Mouse (Mus musculus) small intestine, adult 2 months (tissue): Measurements from ENCODE around the gene Prcd. TPM values are rescaled to one million over a fixed set of nuclear protein-coding genes. Genes with fewer than 3 reads are reported as not detected.
A peak's percentile ranks its signal among the peaks of the same experiment; 100 is the strongest.
"Not testable (repeated sequence)": the region's sequence is repeated elsewhere in the genome, so short reads cannot be mapped to it uniquely, and the experiment has no call there.

ENCODE experiments used
- H3K27ac ChIP-seq: fragments of 200-500 bp; 2 replicates; pipeline ENCODE4 v1.5.1; 2012; ENCODE audit warnings: low read depth, low read length, control low read depth, inconsistent platforms; ENCODE audit not compliant: insufficient read depth
- H3K27me3 ChIP-seq: fragments of 200-500 bp; 2 replicates; pipeline ENCODE4 v1.6.1; 2012; ENCODE audit warnings: mild to moderate bottlenecking, moderate library complexity, low read length, inconsistent platforms; ENCODE audit not compliant: control insufficient read depth, insufficient read depth
- H3K36me3 ChIP-seq: fragments of 200-500 bp; 2 replicates; pipeline ENCODE4 v1.6.1; 2012; ENCODE audit warnings: mild to moderate bottlenecking, low read length, control low read depth, inconsistent platforms; ENCODE audit not compliant: control insufficient read depth, insufficient read depth
- H3K4me1 ChIP-seq: fragments of 200-500 bp; 2 replicates; pipeline ENCODE4 v1.6.1; 2012; ENCODE audit warnings: low read length, inconsistent platforms, mixed read lengths; ENCODE audit not compliant: control insufficient read depth, insufficient read depth, insufficient read length
- H3K4me3 ChIP-seq: fragments of 200-500 bp; 2 replicates; pipeline ENCODE4 v1.5.1; 2012; ENCODE audit warnings: low read depth, mild to moderate bottlenecking, control low read depth, inconsistent platforms, low read length, moderate library complexity
- CTCF ChIP-seq: fragments of 200-500 bp; IDR thresholded peaks from 2 replicates; pipeline ENCODE4 v1.5.1; 2012; ENCODE audit warnings: low read depth, mild to moderate bottlenecking, control low read depth, inconsistent platforms, low read length, moderate library complexity, mixed read lengths; ENCODE audit not compliant: insufficient replicate concordance, insufficient read length; ENCODE audit errors: extremely low read depth
- POLR2A ChIP-seq: fragments of 200-500 bp; IDR thresholded peaks from 2 replicates; pipeline ENCODE4 v1.6.1; 2012; ENCODE audit warnings: low read depth, mild to moderate bottlenecking, control low read depth, inconsistent platforms, low read length, moderate library complexity
- WGBS: fragments of 180-500 bp; shearing (Covaris S2); methylation state at CpG from one replicate; pipeline ENCODE4 v1.1.7; 2018; 5-methylcytosine and 5-hydroxymethylcytosine counted together
- polyA plus RNA-seq: library from polyadenylated mRNA; depleted of rRNA; stranded (reverse); fragments of >200 nt; gene quantifications from 2 replicates; pipeline ENCODE4 v1.2.3, GENCODE M21; 2012

Prcd gene
- polyA plus RNA-seq, 1 experiment, result 0.30 TPM

DNA sequence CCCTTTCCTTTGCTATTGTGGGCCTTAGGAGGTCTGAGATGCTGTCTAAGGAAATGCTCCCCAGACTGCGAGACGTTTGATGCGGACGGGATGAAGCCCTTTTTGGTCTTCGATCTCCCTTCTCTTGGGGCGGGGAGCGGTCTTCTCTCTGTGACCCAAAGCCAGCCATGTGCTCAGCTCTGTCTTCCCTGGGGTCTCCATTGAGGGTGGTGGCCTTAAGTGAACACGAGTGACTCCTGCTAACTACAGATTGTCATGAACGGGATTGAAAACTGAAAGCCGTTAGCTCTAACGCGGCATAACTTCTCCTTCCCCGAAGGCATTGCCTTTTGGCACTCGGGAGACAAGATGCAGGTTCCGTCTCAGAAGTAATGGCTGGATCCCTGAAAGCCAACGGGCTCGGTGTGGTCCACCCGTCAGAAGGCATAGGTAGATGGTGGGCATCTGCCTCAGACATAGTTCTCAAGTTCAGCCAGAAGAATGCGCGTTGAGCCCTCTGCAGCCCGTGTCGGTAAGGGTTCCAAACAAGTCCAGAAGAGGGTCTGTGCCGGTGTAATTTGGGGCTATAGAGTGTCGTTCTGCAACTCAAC, 18.6 kb downstream of the Prcd start:
- under 1% methylated on average over 24 of the region's 24 CpGs for WGBS
- H3K4me1 ChIP-seq, result peaks cover 17% of the 10 kb centered on the region; the same call in 1 of the 2 replicates
- H3K4me3 ChIP-seq, result peak overlapping the region; percentile 89
- TF ChIP-seq POLR2A (no peak), CTCF (no peak)
- no peaks in the 10 kb centered on the region for H3K27me3 ChIP-seq
- peaks cover 33% of the 10 kb centered on the region for H3K36me3 ChIP-seq
- H3K27ac ChIP-seq, result peak overlapping the region; percentile 48

DNA sequence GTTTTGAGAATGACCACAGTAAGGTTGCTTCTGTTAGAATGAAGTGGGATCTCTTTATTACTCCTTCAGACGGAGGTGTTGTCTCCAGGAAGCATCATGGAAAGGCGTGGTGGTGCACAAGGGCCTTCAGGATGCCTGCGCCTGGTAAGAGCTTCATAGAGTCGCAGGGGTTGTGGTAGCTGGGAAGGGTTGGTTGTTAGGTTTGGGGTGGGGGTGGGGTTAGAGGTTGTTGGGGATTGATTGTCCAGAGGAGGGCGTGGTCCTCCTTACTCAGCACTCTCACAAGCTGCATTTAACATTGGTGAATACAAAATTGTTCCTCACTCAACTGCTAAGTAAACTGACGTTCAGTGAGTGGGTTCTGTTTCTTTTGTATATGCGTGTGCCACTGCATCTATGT, 19.3 kb downstream of the Prcd start:
- no peak overlapping the region for H3K27ac ChIP-seq

DNA sequence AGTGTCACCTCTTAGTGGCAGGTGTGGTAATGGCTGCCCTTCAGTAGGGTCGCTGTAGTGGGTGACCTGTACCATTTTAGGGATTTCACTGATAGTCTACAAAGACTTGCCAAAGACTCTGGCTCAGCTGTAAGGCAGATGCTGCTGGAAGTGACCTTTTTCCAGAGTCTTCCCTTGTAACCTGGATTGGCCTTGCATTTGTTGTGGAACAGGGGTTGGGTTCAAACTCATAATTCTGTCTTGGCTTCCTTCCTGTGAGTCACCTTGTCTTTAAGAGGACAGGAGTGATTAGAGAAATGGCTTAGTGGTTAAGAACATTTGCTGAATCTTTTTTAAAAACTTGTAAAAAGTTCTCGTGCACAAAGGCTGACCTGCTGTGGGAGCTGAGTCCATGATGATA, 20.1 kb downstream of the Prcd start:
- peaks cover 43% of the 10 kb centered on the region for H3K36me3 ChIP-seq
- no peaks in the 10 kb centered on the region for H3K27me3 ChIP-seq
- H3K4me1 ChIP-seq, result peaks cover 17% of the 10 kb centered on the region
- TF ChIP-seq POLR2A (no peak), CTCF (no peak)
- H3K4me3 ChIP-seq, result no peak overlapping the region
- 22% methylated on average over 2 of the region's 2 CpGs for WGBS
- H3K27ac ChIP-seq, result no peak overlapping the region

More for the DNA sequence above, 19.3 kb downstream of the Prcd start:
- 5% methylated on average over 7 of the region's 7 CpGs for WGBS
- Histone ChIP-seq H3K36me3 (peaks cover 39% of the 10 kb centered on the region), H3K4me3 (peak overlapping the region; percentile 89), H3K4me1 (peaks cover 17% of the 10 kb centered on the region; the same call in 1 of the 2 replicates), H3K27me3 (no peaks in the 10 kb centered on the region)
- no peak for TF ChIP-seq POLR2A
- TF ChIP-seq CTCF, result no peak

DNA sequence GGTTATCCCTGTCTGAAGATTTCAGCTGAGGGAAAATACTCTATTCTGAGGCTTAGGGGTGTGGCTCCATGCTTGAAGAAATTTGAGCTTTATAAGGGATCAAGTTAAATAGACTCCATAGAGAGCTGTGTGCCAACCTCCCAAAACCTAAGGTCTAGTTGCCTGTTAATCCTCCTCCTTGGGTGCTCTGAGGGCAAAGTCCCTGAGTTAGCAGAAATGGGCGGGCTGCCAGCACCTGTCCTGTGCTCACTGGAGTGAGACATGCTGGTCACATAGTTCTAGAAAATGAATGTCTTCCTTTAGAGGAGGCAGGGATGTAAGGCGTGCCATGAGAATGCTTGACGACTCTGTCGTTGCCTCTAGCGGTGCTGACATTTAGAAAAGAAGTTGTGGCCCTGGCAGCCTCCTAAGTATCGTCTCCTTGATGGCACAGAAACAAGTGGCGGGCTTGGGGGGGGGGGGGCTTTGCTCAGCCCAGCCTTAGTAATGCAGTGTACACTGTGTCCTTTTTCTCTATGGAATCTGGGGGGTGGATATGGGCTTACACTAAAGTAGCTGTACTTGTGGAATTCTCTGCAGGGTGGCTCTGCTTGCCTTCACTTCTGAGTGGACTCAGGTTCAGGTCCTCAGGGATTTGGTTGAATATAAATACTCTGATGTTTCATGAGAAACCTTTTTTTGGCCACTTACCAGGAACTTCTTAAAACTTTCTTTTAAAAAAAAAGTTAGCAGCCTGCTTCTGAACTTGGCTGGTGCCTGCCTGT, 21.5 kb downstream of the Prcd start:
- Histone ChIP-seq H3K27me3 (no peaks in the 10 kb centered on the region), H3K4me3 (no peak overlapping the region), H3K4me1 (peaks cover 17% of the 10 kb centered on the region), H3K36me3 (peaks cover 48% of the 10 kb centered on the region), H3K27ac (peak overlapping the region; percentile 3; the same call in 1 of the 2 replicates)
- TF ChIP-seq POLR2A (no peak), CTCF (no peak)
- WGBS, result 33% methylated on average over 7 of the region's 7 CpGs

DNA sequence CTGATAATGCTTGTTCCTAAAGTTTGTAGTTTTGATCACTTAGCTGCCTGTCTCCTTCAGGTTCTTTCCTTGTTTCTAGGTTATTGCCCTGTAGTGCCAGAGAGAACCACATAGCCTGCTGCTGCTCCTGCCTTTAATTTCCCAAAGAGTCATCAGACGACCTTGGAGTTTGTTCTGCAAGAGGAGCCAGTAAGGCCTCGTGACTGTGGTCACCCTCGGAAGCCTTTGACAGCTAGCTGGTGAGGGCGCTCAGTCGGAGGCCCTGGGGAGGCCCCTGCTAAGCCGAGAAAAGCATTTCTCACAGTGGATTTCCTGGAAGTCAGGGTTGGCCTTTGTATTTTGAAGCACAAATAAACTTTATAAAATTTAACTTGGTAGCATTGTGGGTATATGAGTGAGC, 22.1 kb downstream of the Prcd start:
- not testable (repeated sequence) for H3K27ac ChIP-seq
- peaks cover 54% of the 10 kb centered on the region for H3K36me3 ChIP-seq

DNA sequence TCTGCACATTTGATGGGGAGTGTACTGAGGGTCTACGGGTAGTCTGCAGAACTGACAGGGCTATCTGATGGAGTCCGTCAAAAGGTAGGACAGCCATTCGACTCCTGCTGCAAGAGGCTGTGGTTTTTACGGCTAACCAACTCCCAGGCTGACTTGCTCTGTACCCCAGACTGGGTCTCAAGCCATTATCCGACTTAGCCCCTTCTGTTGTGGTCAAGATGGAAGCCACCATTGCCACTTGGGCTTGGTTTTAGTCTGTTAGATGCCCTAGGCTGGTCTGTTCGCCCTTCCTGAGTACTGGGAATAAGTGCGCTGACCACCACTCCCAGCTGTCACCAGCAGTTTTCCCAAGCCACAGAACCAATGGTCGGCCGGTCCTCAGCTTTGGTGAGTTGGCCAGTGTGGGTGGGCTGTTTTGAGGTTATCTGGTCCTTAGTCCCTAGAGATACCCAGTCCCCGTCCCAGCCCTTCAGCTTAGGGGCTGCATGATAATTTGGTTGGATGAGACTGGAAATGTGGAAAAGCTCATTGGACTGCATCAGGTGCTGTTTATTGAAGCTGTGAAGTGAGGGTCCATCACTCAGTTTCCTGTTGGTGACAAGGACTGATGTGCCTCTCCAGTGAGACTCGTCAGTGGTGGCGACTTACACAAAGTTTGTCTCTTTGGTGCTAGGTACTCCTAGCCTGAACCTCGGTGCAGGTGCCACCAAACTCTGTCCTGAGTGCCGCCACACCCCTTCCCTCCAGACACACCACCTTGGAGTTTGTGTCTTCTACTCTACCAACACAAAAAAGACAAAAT, 23.0 kb downstream of the Prcd start:
- no peak overlapping the region for H3K27ac ChIP-seq
- peaks cover 17% of the 10 kb centered on the region for H3K4me1 ChIP-seq
- 78% methylated on average over 14 of the region's 14 CpGs for WGBS
- TF ChIP-seq POLR2A, result no peak
- TF ChIP-seq CTCF, result no peak
- H3K27me3 ChIP-seq, result no peaks in the 10 kb centered on the region
- H3K36me3 ChIP-seq, result peaks cover 59% of the 10 kb centered on the region
- no peak overlapping the region for H3K4me3 ChIP-seq

More for the DNA sequence above, 22.1 kb downstream of the Prcd start:
- H3K4me3 ChIP-seq, H3K27me3 ChIP-seq: not testable (repeated sequence)
- peaks cover 17% of the 10 kb centered on the region for H3K4me1 ChIP-seq
- WGBS, result 30% methylated on average over 6 of the region's 6 CpGs

DNA sequence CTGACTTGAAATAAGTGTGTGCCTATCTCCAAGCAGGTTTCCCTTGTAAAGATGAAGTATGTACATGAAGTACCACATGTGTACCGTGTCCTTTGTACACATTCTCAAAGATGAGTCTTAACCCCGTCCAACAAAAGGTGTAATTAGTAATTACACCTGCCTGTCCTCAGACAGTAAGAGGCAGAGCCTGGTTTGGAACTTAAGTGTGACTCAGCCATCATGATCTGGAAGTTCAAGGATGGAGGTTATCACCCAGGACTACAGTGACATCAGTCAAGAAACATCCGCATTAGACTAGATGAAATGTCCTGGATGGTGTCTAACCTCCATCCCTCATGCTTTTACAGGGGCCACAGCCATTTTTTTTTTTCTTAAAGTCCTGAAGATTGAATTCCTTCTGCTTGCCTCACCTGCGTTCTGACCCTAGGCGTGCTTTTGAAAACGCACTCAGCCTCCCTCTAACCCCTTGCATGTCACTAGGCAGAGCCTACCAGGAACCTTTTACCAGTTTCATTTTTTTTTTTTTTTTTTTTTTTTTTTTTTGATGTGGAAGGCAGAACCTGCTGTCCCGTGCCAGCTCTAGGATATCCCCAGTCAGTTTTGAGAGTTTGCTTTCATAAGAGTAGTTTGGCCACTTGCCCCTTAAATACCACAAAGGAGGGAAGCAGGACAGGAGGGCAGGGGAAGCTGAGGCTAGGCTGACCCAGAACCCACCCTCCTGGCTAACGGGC, 24.5 kb downstream of the Prcd start:
- H3K27ac ChIP-seq, result no peak overlapping the region
- H3K36me3 ChIP-seq, result peaks cover 61% of the 10 kb centered on the region
- H3K27me3 ChIP-seq, result no peaks in the 10 kb centered on the region
- 58% methylated on average over 8 of the region's 8 CpGs for WGBS
- no peak overlapping the region for H3K4me3 ChIP-seq
- TF ChIP-seq CTCF (no peak), POLR2A (no peak)
- H3K4me1 ChIP-seq, result peaks cover 20% of the 10 kb centered on the region
